Mouse (Mus musculus) urinary bladder, adult 18-20 months (tissue): ENCODE measurements around the gene Svip.
A peak's percentile ranks its signal among the peaks of the same experiment; 100 is the strongest.

ENCODE experiments used
- DNase-seq, 2 experiments: peaks; one replicate each; pipeline ENCODE4 v3.0.0; 2022; ENCODE audit warnings: low spot score in 2 of 2, mixed read lengths in 2 of 2

Gene Svip

DNA sequence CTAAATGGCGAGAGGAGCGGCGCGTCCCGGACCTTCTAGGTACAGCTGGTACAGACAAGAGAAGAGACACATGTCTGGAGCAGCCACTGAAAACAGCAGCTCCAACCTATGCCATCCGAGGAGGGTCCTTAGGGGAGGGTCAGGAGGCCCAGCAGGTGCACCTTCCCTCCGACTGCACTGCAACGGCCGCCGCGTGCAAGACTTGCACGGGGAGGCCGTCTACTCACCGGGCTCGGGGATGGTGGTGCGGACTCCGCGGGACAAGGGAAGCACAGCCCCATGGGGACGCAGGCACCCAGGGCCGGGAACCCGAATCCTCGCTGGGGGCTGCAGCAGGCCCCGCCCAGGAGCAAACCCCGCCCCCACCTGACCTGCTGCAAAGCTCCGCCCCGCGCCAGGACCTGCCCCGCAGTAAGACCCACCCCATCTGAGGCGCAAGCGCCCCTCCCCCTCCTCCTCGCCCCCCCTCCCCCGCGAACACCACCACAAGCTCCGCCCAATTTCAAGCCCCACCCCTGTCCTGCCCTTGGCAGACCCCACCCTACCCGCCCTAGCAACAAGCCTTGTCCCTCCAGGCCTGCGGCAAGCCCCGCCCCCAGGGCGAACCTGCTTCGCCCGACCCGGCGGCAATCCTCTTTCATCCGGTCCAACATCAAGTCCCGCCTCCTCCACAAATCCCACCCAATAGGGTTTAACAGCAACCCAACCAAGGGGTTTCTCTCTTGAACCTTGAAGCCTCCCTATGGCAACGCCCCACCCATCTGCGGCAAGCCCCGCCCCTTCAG lies at the start of gene Svip:
TSS of gene Svip (minus strand) at position 508 of the 785 bp plus-strand sequence.
- DNase-seq, result peak; percentile 86

DNA sequence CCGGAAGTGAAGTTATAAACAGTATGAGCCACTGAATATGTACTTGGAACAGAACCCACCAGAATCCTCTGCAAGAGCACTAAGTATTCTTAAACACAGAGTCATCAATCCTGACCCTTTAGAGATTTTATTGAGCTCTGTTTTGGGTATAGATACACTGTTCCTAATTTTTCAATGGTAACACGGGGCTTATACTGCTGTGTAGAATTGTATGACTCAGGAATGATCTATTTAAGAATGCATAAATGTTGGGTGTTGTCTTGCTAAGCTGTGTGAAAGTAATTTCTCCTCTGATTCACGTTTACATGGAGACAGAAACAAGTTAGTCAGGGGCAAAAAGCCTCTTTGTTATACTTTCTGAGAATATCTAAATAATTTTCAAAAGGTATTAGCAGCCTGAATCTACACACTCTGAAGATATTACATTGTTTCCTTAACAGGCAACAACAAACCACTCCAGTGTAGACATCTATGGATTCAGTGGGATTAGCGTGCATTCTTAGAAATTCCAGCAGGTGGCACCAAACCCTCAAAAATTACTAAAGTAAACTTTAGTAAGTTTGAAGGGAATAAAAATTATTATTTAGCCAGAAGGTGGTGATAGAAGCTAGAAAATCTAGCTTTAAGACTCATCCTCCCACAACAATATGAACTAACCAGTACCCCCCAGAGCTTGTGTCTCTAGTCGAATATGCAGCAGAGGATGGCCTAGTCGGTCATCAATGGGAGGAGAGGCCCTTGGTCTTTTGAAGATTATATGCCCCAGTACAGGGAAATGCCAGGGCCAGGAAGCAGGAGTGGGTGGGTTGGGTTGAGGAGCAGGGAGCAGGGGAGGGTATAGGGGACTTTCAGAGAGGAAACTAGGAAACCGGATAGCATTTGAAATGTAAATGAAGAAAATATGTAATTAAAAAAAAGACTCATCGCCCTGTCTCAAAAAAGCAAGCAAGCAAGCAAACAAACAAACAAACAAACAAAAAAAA lies 32.1 kb upstream of the Svip start:
- peak in 1 of 2 experiments; percentile 0 for DNase-seq

DNA sequence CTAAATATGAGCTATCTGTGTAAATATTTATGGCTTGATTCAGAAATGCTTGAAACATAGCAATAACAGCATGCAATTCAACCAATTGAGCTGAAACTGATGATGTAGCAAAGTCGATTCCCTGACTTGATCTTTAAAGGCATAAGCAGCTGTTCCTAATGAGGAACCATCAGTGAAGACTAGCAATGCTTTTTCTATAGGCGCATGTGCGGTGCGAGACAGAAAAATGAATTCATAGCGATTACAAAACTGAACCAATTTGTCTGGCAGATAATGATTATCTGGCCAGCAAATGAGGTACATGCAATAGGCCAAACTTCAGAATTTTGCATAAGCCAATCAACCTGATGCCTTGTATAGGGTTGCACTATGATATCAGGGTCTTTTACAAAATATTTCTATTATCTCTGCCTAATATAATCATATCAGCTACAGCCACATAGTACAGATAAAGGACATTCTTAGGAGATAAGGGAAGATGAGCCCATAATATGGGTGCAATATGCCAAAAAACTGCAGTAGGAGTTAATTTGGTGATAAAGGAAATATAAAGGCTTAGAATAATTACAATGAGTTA lies 18.3 kb upstream of the Svip start:
- DNase-seq, result no peak

DNA sequence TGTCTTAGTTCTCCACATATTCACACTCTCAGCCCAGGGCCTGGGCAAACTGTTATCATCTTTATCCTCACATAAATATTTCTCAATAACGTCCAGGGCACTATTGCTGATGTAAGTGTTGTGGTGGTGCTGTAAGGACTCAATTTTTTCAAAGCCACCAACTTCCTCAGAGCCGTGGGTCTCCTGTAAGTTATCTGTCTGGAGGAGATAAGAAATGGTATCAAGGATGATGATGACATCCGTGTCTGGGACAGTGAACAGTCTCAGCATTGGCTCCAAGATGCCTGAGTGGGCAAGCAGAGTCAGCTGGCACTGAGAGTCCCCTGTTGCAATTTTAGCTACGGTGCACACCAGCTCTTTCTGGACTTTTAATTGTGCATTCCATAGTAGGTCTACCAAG lies 16.2 kb upstream of the Svip start:
- no peak for DNase-seq

DNA sequence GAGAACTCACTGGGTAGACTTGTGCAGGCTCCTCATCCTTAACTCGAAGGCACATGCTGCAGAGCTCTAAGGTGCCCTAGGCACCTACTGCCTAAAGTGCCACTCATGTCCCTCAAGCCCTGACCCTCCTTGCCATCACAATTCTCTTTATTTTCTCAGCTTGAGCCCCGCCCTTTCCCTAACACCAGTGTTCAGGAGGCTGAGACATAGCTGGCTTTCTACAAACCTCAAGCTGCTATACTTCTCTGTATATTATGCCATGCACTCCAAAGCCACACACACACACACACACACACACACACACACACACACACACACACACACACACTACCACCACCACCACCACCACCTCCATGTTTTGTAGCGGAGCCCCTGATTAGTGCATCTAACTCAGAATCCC lies 9.8 kb upstream of the Svip start, which contains the start of gene 1700015G11Rik:
TSS of gene 1700015G11Rik (minus strand) at position 101 of the 400 bp plus-strand sequence.
- DNase-seq, result no peak

DNA sequence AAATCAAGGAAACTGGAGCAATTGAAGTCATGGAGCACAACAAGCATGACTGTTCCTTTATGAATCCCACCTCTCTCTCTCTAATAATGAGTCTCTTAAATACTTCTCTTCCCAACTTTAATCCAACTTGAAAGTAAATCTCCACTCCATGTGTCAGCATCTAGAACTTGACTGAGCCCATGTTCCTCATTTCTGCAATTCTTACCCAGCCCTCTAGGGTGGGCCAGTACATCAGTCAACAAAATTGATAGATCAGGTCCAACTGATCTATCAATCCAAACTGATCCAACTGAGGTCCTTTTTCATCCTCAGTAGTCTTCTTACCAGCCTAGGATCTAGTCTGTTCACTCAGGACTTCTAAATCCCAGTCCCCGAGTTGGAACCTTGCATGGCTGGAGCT lies 9.4 kb upstream of the Svip start:
- DNase-seq, result no peak

DNA sequence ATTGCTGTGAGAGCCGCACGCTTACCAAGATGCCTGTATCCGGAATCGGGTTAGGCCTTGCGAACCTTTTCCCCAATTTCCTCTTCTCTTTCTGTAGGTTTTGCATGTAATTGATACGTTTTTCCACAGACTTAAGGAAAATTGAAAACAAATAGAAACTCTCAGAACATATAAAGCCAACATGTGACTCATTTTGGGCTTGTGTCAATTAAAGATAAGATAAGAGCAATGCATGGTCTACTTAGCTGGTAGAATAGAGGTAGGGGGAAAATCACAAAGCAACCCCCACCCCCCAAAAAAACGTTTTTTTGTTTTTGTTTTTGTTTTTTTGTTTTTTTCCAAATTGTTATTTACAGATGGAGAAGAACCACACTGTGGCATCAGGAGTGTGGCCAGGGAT lies 7.6 kb upstream of the Svip start:
- no peak for DNase-seq

DNA sequence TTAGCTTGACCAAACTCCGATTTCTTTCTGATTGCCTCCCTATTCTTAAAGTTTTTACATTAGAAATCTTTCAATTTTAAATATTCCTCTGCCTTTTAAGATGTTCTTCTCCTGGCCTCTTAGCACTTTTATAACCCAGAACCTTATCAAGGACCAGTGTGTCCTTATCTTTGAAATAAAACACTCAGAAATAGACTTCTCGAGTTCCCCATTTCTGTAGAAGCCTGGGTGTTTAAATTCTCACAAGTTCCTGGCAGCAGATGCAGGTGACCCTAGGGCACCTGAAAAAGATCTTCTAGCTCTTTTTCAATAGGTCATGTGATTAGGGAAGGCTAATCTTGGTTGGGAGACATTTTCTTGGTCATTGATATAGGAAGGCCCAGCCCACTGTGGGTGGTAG lies 1.3 kb upstream of the Svip start:
- no peak for DNase-seq

DNA sequence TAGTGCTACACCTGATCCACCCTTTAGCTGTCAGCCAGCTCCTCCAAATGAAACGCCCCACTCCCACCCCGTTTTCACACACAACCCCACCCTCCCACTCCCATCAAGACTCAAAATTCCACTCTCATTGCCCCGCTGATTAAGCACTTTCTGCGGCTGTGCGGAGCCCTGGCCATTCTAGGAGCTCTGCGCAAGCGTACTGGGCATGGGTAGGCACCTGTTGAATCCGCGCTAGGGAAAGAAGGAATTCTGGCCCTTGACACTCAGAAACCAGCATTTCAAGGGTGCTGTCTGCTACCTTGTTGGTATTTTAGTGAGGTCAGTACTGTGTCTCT lies 445 bp upstream of the Svip start:
- DNase-seq, result no peak

DNA sequence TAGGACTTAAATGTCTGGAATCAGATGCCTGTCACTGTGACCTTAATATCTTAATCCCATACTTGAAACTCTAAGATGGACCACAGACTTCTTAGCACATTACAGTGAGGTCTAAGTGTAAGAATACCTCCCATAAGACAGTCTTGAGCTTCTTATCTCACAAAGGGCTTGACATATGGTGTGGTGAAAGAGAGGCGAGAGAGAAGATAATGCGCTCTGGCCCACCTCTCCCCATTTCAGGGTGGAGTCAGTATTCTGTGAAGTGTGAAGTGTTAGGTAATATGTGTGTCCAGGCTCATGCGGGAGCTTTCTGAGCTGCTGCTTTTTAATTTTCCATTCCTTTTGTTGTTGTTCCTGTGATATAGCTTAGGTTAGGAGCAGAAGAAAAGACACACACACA lies 14.8 kb downstream of the Svip start:
- DNase-seq, result no peak

DNA sequence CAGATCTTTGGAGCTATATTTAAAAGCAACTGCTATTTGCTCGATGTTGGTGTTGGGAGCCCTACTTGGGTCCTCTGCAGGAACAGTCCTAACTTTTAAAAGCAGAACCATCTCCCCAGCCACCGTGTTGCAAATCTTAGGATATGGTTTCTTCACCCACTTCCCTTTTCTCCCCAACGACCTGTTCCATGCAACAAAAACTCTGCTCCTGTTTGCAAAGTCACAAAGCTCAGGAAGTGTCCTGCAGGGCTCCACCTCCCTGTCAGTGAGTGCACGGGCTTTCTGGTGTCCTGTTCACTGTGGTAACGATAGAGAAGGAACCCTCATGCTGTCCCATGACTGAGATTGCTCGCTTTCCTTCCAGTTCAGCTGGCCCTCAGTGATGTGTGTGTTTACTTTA lies 18.9 kb downstream of the Svip start:
- DNase-seq, result no peak

DNA sequence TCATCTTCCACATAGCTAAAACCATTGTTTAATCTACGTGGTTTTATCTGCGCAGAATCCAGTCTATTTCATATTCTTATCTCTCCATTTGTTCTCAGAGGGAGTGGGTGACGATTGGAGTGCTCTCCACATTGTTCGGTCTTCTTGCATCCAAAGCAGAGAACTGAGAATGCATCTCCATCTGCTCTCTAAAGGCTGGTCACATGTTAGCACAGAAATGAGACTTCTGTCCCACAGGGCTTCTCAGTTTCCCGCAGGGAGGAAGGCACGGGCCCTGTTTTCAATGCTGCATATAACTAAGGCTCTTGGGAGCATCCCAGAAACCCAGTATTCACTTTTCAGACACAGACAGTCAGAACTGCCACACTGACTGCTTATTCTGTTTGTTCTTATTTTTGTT lies 20.1 kb downstream of the Svip start:
- DNase-seq, result no peak

DNA sequence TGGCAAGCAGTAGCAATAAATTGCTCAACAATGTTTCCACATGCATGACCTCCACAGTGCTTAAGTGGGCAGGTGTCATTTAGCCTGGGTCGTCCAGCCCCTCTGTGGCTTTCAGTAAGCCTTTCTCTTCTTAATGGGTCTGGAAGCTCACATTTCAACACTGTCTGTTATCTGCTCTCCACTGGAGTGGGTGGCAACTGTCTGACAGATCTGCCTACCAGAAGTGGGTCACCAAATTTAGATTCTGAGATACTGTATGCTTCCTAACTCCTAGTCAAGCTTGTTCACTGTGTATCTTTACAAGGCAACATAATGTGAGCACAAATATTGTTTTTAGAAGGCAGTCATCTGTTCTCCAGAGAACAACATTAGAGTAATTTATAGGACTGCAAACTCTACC lies 23.5 kb downstream of the Svip start:
- no peak for DNase-seq

DNA sequence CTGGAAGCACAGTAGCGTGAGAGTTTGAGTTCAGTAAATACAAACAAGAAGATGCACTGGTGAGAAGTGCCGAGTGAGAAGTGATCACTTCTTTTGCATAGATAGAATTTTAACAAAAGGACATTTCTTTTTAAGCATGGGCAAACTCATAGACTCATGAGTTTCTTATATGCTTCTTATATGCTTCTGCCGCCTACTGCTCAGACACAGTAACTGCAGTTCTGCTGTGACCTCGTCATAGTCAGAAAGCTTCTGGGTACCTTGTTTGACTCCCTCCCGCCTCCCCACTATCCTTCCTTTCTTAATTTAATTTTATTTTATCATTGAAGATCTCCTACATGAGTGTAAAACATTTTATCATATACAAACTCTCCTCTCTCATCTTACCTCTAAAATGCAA lies 26.5 kb downstream of the Svip start:
- DNase-seq, result no peak

DNA sequence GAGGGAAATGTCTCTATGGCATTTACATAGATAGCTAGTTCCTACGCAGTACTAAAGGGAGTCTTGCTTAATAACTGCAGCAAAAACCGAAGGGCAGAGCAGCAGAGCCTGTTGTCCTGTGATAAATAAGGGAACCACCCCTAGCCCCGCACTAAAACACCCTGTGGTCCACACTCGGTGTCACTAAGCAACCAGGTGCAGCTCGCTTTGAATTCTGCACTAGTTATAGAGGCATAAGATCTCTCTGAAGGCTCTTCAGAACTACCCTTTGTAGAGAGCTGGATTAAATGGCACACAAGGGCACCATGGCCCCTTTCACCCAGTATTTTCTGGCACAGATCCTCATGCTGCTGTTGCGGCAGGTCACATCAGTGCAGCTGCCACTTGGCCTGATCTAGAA lies 30.6 kb downstream of the Svip start:
- no peak for DNase-seq

DNA sequence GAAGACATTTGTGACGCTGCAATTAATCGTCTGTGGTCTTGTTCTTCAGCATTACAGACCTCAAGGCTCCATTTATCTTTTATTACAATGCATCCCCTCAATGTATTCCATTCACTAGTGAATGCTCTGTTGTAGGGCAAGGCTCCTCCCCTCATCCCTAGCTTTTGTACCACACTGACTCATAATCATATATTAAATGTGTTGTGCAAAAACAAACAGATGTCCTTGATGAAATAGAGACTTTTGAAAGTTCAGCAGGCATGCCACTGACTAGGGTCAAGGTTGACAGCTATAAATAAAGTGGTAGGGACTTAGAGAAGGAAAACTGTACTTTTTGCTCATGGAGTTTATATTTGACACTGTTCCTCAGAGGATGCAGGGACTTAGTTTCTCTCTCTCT lies 32.3 kb downstream of the Svip start:
- DNase-seq, result no peak

DNA sequence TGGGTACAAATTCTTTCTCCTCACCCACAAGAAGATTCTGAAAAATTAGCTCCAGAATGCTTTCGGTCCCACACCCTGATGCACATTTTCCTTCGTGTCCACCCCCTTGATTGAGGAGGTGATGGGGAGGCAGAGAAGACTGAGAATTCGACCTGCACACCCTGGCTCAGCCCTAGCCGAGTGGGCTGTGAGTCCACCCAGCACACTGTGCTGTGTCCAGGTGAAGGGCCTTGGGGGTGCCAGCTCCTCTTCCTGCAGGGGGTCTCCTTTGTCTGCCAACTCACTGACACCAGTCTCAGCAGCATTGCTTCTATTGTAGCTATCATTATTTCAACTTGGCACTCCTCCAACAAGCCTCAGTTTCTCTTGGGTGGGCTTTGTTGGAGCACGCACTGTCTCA lies 32.7 kb downstream of the Svip start:
- no peak for DNase-seq

DNA sequence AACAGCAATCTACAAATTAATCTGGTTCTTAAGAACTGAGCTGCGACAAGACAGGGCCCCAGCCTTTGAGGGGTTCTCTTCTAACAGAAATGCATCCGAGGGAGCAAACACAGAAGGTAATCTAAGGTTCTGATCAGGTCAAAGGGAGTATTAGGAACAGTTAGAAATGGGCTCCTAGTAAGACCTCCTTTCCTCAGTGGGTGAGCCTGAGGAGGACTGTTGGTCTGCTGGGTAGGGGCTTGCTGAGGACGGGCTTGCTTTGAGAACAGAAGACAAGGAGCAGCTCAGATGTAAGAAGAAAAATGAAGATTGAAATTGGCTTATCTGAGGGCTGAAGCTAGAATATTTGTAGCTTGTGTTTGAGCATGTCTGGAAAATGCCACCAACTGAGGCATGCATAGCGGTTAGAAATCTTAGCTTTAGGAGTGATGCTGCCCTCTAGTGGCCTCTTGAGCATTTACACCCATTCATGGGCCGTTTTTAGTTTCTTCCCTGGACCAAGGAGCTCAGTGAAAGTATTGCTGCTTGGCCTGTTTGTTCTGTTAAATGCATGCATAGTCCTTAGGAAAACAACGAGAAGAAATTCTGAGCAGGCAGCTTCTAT lies 33.5 kb downstream of the Svip start:
- DNase-seq, result peak in 1 of 2 experiments; percentile 6

DNA sequence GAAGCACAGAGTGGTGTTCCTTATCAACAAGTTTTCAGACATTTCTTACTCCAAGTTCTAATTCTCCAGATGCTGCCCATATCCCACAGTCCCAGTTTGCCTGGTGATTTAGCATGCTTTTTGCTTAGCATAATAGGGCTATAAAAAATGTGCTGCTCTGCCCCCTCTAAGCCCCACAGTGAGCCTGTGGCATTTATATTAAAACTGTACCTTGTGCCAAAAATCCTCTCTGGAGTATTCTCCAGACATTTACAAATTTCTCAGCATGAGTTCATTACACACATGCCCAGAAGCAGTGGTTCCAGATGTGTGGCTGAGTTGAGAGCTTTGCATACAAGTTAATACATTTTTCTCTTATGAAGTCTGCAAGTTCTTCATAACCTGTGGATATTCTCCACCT lies 36.4 kb downstream of the Svip start:
- no peak for DNase-seq

DNA sequence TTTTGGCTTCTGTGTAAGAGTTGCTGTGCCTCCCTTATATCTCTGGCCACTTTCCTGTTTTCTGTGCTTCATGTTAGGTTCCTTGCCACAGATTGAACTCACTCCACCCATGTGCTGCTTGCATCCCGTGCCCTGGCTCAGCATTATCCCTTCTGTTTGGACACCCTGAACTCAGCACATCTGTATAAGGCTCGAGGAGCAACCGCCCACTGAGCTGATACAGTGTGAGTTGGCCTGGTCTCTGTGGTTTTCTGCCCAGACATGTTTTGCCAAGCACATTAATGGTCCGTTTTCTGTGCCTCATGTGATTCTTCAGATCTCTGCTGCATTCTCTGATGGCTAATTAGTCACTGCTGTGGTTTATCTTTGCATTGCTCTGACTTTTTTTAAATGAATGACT lies 38.2 kb downstream of the Svip start:
- DNase-seq, result no peak

DNA sequence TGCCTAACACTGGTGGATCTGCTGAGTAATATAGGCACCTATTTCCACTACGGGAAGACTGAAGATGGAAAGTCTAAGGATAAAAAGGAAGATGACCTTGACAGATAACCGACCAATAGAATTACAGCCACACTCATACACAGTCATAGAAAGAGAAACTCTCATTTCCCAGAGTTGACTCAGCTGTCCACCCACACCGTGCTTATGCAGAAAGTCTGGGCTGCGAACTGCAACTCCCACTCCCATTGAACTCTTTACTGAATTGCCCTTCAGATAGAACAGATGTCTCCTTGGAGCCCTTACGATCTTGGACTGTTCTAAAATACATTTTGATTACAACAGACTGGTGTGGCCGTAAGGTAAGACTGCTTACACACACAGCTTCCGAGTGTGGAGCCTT lies 41.1 kb downstream of the Svip start:
- DNase-seq, result no peak
